Mouse (Mus musculus): Measurements from ENCODE around the gene Cabin1. TPM values are rescaled to one million over a fixed set of nuclear protein-coding genes. Genes with fewer than 3 reads are reported as not detected.

The Cabin1 gene
- polyA plus RNA-seq, 1 experiment from 2014 or later: 15.4 TPM

GRCm38 (mm10) chr10:75605162-75605846, 158.8 kb downstream of the Cabin1 start:
- no peak for ATAC-seq (ENCODE audit: low read depth)
- no peak overlapping the region for H3K9ac ChIP-seq
- H3K9me3 ChIP-seq (replicated peaks): no peaks in the 10 kb centered on the region
- no peaks in the 10 kb centered on the region for H3K36me3 ChIP-seq
- no peak overlapping the region for H3K4me2 ChIP-seq
- 30% methylated on average over 11 of the region's 11 CpGs for WGBS (ENCODE audit: insufficient replicate concordance)
- no peaks in the 10 kb centered on the region for H3K27me3 ChIP-seq
- no peaks in the 10 kb centered on the region for H3K4me1 ChIP-seq (replicated peaks)
- H3K27ac ChIP-seq: no peak overlapping the region
- H3K4me3 ChIP-seq (replicated peaks): no peak overlapping the region
- DNase-seq: no peak

GRCm38 (mm10) chr10:75600189-75600730, 163.9 kb downstream of the Cabin1 start:
- 63% methylated on average over 7 of the region's 7 CpGs for WGBS (ENCODE audit: insufficient replicate concordance)
- ATAC-seq (ENCODE audit: low read depth): no peak
- H3K4me2 ChIP-seq: no peak overlapping the region
- H3K4me3 ChIP-seq (replicated peaks): no peak overlapping the region
- no peak overlapping the region for H3K9ac ChIP-seq
- no peaks in the 10 kb centered on the region for H3K36me3 ChIP-seq
- H3K27ac ChIP-seq: no peak overlapping the region
- DNase-seq: no peak
- H3K9me3 ChIP-seq (replicated peaks): no peaks in the 10 kb centered on the region
- H3K4me1 ChIP-seq (replicated peaks): no peaks in the 10 kb centered on the region
- H3K27me3 ChIP-seq: no peaks in the 10 kb centered on the region

Other genes starting within 250 kb of the Cabin1 start
- 109 and 141 TPM in 2 replicates for gene Snrpd3, start 246.8 kb downstream of the Cabin1 start, polyA plus RNA-seq (2015; fragmentation: Nextera tagmentation; extraction: Ambion mirVana)
- gene Gucd1, start 246.4 kb downstream of the Cabin1 start, polyA plus RNA-seq (2015; fragmentation: Nextera tagmentation; extraction: Ambion mirVana): 48.7 and 50.4 TPM in 2 replicates
- gene Lrrc75b, start 204.0 kb downstream of the Cabin1 start, polyA plus RNA-seq (2015; fragmentation: Nextera tagmentation; extraction: Ambion mirVana): 0.05 and 0.07 TPM in 2 replicates
- 4.7 and 5.4 TPM in 2 replicates for gene Ggt1, start 202.7 kb downstream of the Cabin1 start, polyA plus RNA-seq (2015; fragmentation: Nextera tagmentation; extraction: Ambion mirVana)
- gene Ggt5, start 175.0 kb downstream of the Cabin1 start, polyA plus RNA-seq (2015; fragmentation: Nextera tagmentation; extraction: Ambion mirVana): 0.52 and 0.59 TPM in 2 replicates
- 1.0 and 1.4 TPM in 2 replicates for gene Susd2, start 120.3 kb downstream of the Cabin1 start, polyA plus RNA-seq (2015; fragmentation: Nextera tagmentation; extraction: Ambion mirVana)
- gene Ddt, start 9.1 kb upstream of the Cabin1 start, polyA plus RNA-seq (2015; fragmentation: Nextera tagmentation; extraction: Ambion mirVana): 180 and 186 TPM in 2 replicates
- gene Gm20441, start 16.6 kb upstream of the Cabin1 start, polyA plus RNA-seq (2015; fragmentation: Nextera tagmentation; extraction: Ambion mirVana): not detected in 2 replicates
- 8.0 and 10.3 TPM in 2 replicates for gene Gstt3, start 17.1 kb upstream of the Cabin1 start, polyA plus RNA-seq (2015; fragmentation: Nextera tagmentation; extraction: Ambion mirVana)
- 49.2 and 50.2 TPM in 2 replicates for gene Gstt1, start 34.2 kb upstream of the Cabin1 start, polyA plus RNA-seq (2015; fragmentation: Nextera tagmentation; extraction: Ambion mirVana)
- gene Gstt4, start 58.2 kb upstream of the Cabin1 start, polyA plus RNA-seq (2015; fragmentation: Nextera tagmentation; extraction: Ambion mirVana): not detected in 2 replicates
- 35.3 and 39.2 TPM in 2 replicates for gene Gstt2, start 73.1 kb upstream of the Cabin1 start, polyA plus RNA-seq (2015; fragmentation: Nextera tagmentation; extraction: Ambion mirVana)
- gene Mif, start 95.9 kb upstream of the Cabin1 start, polyA plus RNA-seq (2015; fragmentation: Nextera tagmentation; extraction: Ambion mirVana): 877 and 1,047 TPM in 2 replicates
- 0.21 and 0.51 TPM in 2 replicates for gene Derl3, start 129.1 kb upstream of the Cabin1 start, polyA plus RNA-seq (2015; fragmentation: Nextera tagmentation; extraction: Ambion mirVana)
- gene Smarcb1, start 157.3 kb upstream of the Cabin1 start, polyA plus RNA-seq (2015; fragmentation: Nextera tagmentation; extraction: Ambion mirVana): 85.6 and 88.1 TPM in 2 replicates
- 88.0 and 110 TPM in 2 replicates for gene Chchd10, start 168.8 kb upstream of the Cabin1 start, polyA plus RNA-seq (2015; fragmentation: Nextera tagmentation; extraction: Ambion mirVana)
- 3.6 and 4.1 TPM in 2 replicates for gene Mmp11, start 172.2 kb upstream of the Cabin1 start, polyA plus RNA-seq (2015; fragmentation: Nextera tagmentation; extraction: Ambion mirVana)
- gene Gm867, start 176.3 kb upstream of the Cabin1 start, polyA plus RNA-seq (2015; fragmentation: Nextera tagmentation; extraction: Ambion mirVana): 21.7 and 25.1 TPM in 2 replicates
- 0.67 and 0.81 TPM in 2 replicates for gene Vpreb3, start 178.7 kb upstream of the Cabin1 start, polyA plus RNA-seq (2015; fragmentation: Nextera tagmentation; extraction: Ambion mirVana)
- 0.08 TPM in 1 of 2 replicates, not detected in the other for gene Gm5134, start 190.2 kb upstream of the Cabin1 start, polyA plus RNA-seq (2015; fragmentation: Nextera tagmentation; extraction: Ambion mirVana)